Mouse (Mus musculus): ENCODE data around the gene Aup1. TPM values are rescaled to one million over a fixed set of nuclear protein-coding genes. Genes with fewer than 3 reads are reported as not detected.

Gene Aup1
- 186 and 197 TPM in 2 replicates for polyA plus RNA-seq (2015; fragmentation: Nextera tagmentation; extraction: Ambion mirVana)

DNA sequence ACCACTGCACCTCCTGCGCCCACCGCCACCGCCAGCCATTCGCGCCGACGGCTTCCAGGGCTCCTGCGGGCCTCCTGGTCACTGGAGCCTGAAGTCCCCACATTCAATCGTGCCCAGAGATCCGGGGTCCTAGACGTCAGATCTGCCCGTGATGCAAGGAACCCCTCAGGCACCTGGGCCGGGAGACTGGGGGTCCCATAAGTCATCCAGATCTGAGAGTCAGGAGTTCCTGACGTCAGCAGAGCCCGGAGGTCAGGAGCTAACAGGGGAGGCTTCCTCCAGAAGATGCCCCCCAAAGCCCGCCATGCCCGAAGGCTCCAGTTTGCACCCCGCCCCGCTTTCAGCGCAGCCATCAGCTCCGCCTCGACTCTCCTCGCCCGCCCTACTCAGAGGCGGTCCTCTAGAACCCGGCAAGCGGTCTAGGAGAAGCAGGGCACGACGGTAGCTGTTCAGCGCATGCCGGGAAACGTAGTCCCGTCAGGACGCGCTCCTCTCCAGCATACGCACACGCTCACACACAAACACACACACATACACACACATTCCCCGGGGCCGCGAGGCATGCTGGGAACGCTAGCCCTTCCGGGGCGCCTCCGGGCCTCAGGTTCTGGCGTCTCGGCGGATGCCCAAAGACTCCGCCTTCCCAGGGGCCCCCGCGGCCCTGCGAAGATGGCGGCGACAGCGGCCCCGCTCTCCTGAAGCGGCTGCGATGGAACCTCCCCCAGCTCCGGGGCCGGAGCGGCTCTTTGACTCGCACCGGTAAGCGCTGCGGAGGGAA is at the start of gene Aup1:
Gene Aup1 (plus strand): TSS at position 448 of the 778 bp plus-strand sequence.
- ATAC-seq (ENCODE audit: low read depth) (peak; percentile 95), DNase-seq (peak; percentile 98)
- Histone ChIP-seq H3K4me1 (replicated peaks) (peaks cover 65% of the 10 kb centered on the region), H3K36me3 (peaks cover 54% of the 10 kb centered on the region), H3K27me3 (0 out of 2 replicates have a peak, but pooled peaks cover 4% of the 10 kb centered on the region), H3K4me3 (replicated peaks) (peak within 1 kb of the TSS; percentile 100), H3K9me3 (replicated peaks) (no peaks in the 10 kb centered on the region), H3K27ac (peak within 1 kb of the TSS; percentile 97), H3K9ac (peak within 1 kb of the TSS; percentile 100), H3K4me2 (peak within 1 kb of the TSS; percentile 97)
- under 1% methylated on average over 64 of the region's 64 CpGs for WGBS (ENCODE audit: insufficient replicate concordance)

DNA sequence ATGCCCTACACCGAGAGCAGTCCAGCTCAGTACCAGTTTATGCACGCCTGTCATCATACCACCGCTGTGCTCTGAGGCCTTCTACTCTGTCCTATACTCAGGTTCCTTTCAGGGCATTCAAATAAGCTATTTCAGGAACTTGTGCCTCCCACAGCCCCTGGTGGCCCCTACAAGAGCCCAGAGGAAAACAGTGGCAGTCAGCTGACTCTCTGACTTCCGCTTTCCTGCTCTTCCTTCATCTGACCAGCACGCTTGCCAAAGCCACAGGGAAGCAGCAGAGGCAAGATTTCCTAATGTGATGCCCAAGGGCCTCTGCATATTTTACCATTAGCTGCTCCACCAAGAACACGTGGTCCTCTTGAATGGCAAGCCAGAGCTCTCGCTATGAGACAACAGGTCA is 49.4 kb upstream of the Aup1 start:
- H3K27ac ChIP-seq = peak overlapping the region; percentile 74
- no peak overlapping the region for H3K4me2 ChIP-seq
- no peak overlapping the region for H3K4me3 ChIP-seq (replicated peaks)

DNA sequence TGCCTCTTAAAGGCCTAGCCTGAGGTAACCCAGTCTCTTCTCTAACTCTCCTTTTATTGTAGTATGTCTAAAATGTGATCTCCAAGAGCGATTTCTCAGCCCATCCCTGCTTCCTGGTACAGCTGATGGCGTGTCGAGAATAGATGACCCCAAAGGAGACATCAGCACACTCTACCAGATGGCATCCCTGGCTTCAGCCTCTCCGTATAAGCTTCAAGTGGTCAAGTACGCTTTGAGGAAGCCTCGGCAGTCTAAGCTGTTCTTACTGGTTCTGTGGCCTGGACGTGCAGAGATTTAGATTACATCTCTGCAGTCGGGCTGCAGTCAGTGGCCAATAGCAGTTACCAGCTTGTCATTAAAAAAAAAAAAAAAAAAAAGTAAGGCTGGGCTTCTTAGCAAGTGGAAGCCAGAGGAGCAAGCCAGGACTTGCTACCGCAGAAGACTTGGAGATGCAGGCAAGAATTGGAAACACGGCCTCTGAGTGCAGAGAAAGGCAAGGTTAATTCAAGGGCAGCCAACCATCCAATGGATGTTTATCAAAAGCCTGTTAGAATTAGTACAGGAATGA is 48.8 kb upstream of the Aup1 start:
- Histone ChIP-seq H3K36me3 (no peaks in the 10 kb centered on the region), H3K9ac (no peak overlapping the region; the same call in 1 of the 2 replicates), H3K4me1 (replicated peaks) (peaks cover 51% of the 10 kb centered on the region), H3K27me3 (no peaks in the 10 kb centered on the region), H3K4me2 (no peak overlapping the region), H3K4me3 (replicated peaks) (no peak overlapping the region), H3K9me3 (replicated peaks) (no peaks in the 10 kb centered on the region), H3K27ac (peak overlapping the region; percentile 74)
- ATAC-seq (ENCODE audit: low read depth) = no peak
- WGBS (ENCODE audit: insufficient replicate concordance) = 62% methylated on average over 10 of the region's 10 CpGs
- DNase-seq = no peak

More for the DNA sequence above, 49.4 kb upstream of the Aup1 start:
- Histone ChIP-seq H3K9me3 (replicated peaks) (no peaks in the 10 kb centered on the region), H3K4me1 (replicated peaks) (peaks cover 44% of the 10 kb centered on the region), H3K27me3 (no peaks in the 10 kb centered on the region), H3K9ac (no peak overlapping the region; the same call in 1 of the 2 replicates), H3K36me3 (no peaks in the 10 kb centered on the region)
- WGBS (ENCODE audit: insufficient replicate concordance) = 39% methylated on average over 7 of the region's 7 CpGs
- ATAC-seq (ENCODE audit: low read depth) = 0 out of 2 replicates have a peak, but pooled peaks have one; percentile 22
- no peak for DNase-seq

DNA sequence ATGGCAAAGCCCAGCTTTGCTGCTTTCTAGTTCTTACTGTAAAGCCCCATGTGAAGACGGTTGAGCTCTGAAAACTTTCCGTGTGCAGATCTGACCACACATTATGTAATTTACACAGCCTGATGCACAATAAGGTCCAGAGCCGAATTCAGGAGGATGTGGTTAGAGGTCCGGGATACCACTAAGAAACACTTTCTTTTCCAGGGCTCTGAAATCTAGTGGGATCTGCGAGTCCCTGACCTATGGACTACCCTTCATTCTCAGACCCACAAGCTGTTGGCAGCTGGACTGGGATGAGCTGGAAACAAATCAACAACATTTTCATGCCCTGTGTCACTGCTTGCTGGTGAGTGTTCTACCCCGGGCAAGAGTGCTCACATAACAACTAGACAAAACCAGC is 48.2 kb upstream of the Aup1 start:
- Histone ChIP-seq H3K27ac (peak overlapping the region; percentile 74; the same call in 1 of the 2 replicates), H3K4me1 (replicated peaks) (peaks cover 56% of the 10 kb centered on the region), H3K9me3 (replicated peaks) (no peaks in the 10 kb centered on the region), H3K27me3 (no peaks in the 10 kb centered on the region), H3K4me2 (no peak overlapping the region), H3K4me3 (replicated peaks) (no peak overlapping the region), H3K36me3 (no peaks in the 10 kb centered on the region), H3K9ac (no peak overlapping the region)
- ATAC-seq (ENCODE audit: low read depth) (no peak), DNase-seq (no peak)
- 58% methylated on average over 6 of the region's 6 CpGs for WGBS (ENCODE audit: insufficient replicate concordance)

DNA sequence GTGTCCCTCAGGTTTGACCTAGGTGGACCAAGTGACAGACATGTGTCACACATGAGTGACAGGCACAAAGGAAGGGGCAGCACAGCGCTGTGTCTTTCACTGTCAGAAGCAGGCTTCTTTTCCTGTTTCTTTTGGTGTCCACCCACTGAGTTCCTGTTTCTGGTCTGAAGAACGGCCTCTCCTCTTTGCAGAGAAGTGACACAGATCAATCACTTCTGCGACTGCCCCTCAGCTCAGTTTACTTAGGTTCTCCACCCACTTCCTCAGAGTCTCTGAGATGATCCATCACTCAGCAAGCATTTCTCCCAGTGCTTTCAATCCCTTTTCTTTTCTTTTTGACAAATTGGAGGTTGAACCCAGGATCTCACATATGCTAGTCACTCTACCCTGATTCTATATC is 45.7 kb upstream of the Aup1 start:
- peaks cover 74% of the 10 kb centered on the region for H3K4me1 ChIP-seq (replicated peaks)

DNA sequence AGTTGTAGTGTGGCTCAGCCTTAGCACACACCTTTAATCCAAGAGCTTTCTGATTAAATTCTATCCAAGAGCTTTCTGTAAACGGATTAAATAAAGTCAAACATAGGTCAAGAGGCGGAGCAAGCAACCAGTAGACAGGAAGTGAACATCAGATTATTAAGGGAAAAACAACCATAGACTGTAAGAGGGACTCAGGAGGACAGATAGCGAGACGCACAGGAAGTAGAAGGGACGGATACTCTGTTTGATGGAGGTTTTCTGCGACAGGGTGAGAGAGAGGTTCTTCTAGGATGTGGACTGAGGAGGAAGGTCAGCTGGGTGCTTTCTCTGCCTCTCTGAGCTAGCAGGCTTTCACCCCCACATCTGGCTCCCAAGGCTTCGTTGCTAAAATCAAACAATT is 44.3 kb upstream of the Aup1 start:
- H3K36me3 ChIP-seq = no peaks in the 10 kb centered on the region
- 19% methylated on average over 7 of the region's 7 CpGs for WGBS (ENCODE audit: insufficient replicate concordance)
- no peak for DNase-seq
- H3K9ac ChIP-seq = peak overlapping the region; percentile 52
- H3K4me2 ChIP-seq = peak overlapping the region; percentile 51
- H3K9me3 ChIP-seq (replicated peaks) = no peaks in the 10 kb centered on the region
- peaks cover 71% of the 10 kb centered on the region for H3K4me1 ChIP-seq (replicated peaks)
- H3K4me3 ChIP-seq (replicated peaks) = peak overlapping the region; percentile 23
- ATAC-seq (ENCODE audit: low read depth) = no peak
- peak overlapping the region; percentile 99 for H3K27ac ChIP-seq
- no peaks in the 10 kb centered on the region for H3K27me3 ChIP-seq

More for the DNA sequence above, 45.7 kb upstream of the Aup1 start:
- ATAC-seq (ENCODE audit: low read depth) (no peak), DNase-seq (no peak)
- Histone ChIP-seq H3K27me3 (no peaks in the 10 kb centered on the region), H3K4me2 (no peak overlapping the region), H3K27ac (peak overlapping the region; percentile 99), H3K4me3 (replicated peaks) (no peak overlapping the region), H3K9ac (no peak overlapping the region), H3K9me3 (replicated peaks) (no peaks in the 10 kb centered on the region), H3K36me3 (no peaks in the 10 kb centered on the region)
- 31% methylated on average over 3 of the region's 3 CpGs for WGBS (ENCODE audit: insufficient replicate concordance)

DNA sequence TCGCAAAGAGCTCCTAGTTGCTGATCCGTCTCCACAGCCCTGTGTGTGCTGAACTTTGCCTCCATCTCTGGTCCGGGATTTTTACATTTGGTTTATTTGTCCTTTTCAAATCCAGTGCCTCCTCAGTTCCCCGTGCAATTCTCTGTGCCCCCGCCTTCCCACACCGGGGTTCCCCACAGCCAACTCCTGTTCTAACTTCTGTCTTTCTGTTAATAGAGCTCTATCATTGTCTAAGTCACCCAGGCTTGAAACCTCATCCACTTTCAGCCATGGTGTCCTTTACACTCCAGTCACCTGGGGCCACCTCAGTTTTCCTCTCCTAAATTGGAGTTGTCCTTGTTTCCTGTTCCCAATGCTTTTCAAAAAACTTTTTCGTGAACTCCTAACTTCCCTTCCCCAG is 43.1 kb upstream of the Aup1 start:
- H3K27me3 ChIP-seq = no peaks in the 10 kb centered on the region
- peaks cover 77% of the 10 kb centered on the region for H3K4me1 ChIP-seq (replicated peaks)
- H3K9ac ChIP-seq = peak overlapping the region; percentile 3; the same call in 1 of the 2 replicates
- WGBS (ENCODE audit: insufficient replicate concordance) = 79% methylated on average over 7 of the region's 7 CpGs
- peak overlapping the region; percentile 99 for H3K27ac ChIP-seq
- H3K9me3 ChIP-seq (replicated peaks) = no peaks in the 10 kb centered on the region
- H3K4me3 ChIP-seq (replicated peaks) = no peak overlapping the region
- no peak for ATAC-seq (ENCODE audit: low read depth)
- 0 out of 2 replicates have a peak overlapping the region, but pooled peaks have one; percentile 7 for H3K4me2 ChIP-seq
- no peak for DNase-seq
- no peaks in the 10 kb centered on the region for H3K36me3 ChIP-seq

DNA sequence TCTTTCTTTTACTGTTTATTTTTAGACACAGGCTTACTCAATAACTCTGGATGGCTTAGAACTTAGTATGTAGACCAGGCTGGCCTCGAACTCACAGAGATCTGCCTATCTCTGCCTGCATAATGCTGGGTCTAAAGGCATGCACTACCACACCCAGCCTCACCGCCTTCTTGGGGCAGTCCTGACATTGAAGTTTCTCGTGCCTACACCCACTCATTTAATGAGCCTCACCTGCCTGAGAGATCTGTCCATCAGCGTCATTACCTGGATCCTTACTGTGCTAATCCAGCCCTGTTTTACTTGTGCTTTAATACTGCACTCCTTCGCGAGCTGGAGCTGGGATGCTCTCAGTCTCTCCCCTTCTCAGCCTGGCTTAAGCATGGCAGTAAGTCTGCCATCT is 42.6 kb upstream of the Aup1 start:
- Histone ChIP-seq H3K9me3 (replicated peaks) (no peaks in the 10 kb centered on the region), H3K27me3 (no peaks in the 10 kb centered on the region), H3K4me3 (replicated peaks) (no peak overlapping the region), H3K36me3 (no peaks in the 10 kb centered on the region), H3K27ac (peak overlapping the region; percentile 99), H3K4me1 (replicated peaks) (peaks cover 82% of the 10 kb centered on the region), H3K4me2 (no peak overlapping the region), H3K9ac (peak overlapping the region; percentile 46)
- 57% methylated on average over 6 of the region's 6 CpGs for WGBS (ENCODE audit: insufficient replicate concordance)
- DNase-seq (no peak), ATAC-seq (ENCODE audit: low read depth) (no peak)

DNA sequence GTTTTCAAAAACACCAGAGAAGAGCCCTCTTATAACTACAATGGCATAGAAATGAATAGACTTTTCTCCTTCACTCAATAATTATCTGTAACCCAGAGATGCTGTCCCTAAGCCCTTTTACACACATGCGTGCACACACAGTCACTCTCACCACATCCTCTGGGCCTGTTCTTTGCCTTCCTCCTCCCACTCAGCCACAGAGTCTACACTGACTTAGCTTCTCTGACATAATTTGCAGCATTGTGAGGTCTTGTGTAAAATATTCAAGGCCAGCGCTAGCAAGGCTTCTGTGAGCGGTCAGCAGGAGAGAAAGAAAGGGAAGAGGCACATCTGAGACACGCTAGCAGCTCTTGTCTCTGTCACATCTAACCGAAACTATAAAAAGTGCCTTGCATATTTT is 40.9 kb upstream of the Aup1 start:
- peaks cover 96% of the 10 kb centered on the region for H3K4me1 ChIP-seq (replicated peaks)
- no peak for ATAC-seq (ENCODE audit: low read depth)

DNA sequence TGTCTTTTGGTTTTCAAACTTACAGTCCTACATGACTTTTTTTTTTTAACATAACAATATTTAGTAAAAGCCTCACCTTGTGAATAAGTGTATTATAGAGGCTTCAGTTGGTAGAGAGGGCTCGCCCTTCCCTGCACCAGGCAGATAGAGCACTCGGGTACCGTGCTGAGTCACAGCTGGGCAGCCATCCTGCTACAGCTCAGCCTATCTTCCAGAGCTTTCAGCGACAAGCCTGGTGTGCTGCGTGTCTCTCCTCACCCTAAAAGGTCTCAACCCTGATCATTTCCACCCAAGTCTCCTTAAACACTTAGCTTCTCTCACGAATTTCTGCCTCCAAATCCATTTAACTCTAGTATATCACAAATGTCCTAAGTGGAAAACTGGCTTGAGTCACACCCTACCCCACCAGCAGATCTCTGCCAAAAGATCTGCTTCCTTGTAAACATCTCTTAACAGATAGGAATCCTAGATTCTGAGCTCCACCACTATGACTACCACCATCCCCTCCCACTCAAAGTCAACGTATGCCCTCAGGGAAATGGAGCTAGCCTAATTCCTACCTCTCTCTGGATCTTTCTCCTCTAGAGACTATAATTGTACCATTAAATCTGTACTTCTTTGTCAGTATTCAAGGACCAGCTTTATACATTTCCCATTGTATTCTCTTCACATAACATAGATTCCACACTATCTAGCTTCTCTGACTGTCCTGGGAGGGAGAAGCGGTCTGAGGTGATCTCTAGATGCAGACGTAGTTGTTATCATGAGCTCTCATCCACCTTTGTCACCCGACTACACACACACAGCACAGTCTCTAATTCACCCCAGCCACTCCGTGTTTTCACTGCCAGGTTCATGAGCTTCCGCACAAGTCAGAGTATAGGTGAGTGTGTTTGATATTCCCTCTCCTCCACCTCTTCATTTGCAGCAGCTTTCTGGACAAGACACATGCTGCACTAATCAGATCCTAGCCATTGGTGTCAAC is 39.5 kb upstream of the Aup1 start:
- H3K27me3 ChIP-seq = no peaks in the 10 kb centered on the region
- peak overlapping the region; percentile 60 for H3K4me2 ChIP-seq
- 11% methylated on average over 12 of the region's 12 CpGs for WGBS (ENCODE audit: insufficient replicate concordance)
- peaks cover 96% of the 10 kb centered on the region for H3K4me1 ChIP-seq (replicated peaks)
- DNase-seq (peak; percentile 84), ATAC-seq (ENCODE audit: low read depth) (peak; percentile 96)
- H3K4me3 ChIP-seq (replicated peaks) = peak overlapping the region; percentile 38
- H3K36me3 ChIP-seq = no peaks in the 10 kb centered on the region
- peak overlapping the region; percentile 99 for H3K27ac ChIP-seq
- H3K9ac ChIP-seq = peak overlapping the region; percentile 72
- no peaks in the 10 kb centered on the region for H3K9me3 ChIP-seq (replicated peaks)

More for the DNA sequence above, 40.9 kb upstream of the Aup1 start:
- Histone ChIP-seq H3K4me2 (peak overlapping the region; percentile 54), H3K27ac (peak overlapping the region; percentile 99), H3K27me3 (no peaks in the 10 kb centered on the region), H3K36me3 (no peaks in the 10 kb centered on the region), H3K9ac (peak overlapping the region; percentile 70), H3K4me3 (replicated peaks) (no peak overlapping the region), H3K9me3 (replicated peaks) (no peaks in the 10 kb centered on the region)
- WGBS (ENCODE audit: insufficient replicate concordance) = 58% methylated on average over 5 of the region's 5 CpGs
- no peak for DNase-seq

DNA sequence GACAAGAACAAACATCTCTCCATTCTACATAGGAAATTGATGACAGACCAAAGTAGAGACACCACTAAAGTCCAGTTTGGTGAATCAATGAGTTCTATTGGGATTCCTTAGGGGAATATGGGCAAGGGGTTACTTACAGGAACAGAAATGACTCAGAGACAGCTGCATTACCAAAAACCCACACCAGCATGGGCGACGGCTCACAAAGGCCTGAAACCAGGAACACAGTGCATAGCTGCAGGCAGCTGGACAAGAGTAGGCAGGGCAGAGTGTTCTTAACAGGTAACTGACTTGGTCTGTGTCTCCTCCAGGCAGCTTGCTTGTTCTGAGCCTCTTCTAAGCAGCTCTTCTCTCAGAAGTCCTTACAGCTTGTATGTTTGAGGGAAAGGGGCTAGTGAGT is 38.6 kb upstream of the Aup1 start:
- H3K4me2 ChIP-seq = peak overlapping the region; percentile 60
- peak overlapping the region; percentile 41 for H3K4me3 ChIP-seq (replicated peaks)

More for the DNA sequence above, 38.6 kb upstream of the Aup1 start:
- DNase-seq (no peak), ATAC-seq (ENCODE audit: low read depth) (no peak)
- H3K9me3 ChIP-seq (replicated peaks) = no peaks in the 10 kb centered on the region
- peak overlapping the region; percentile 99 for H3K27ac ChIP-seq
- WGBS (ENCODE audit: insufficient replicate concordance) = 71% methylated on average over 2 of the region's 2 CpGs
- H3K9ac ChIP-seq = peak overlapping the region; percentile 72
- H3K36me3 ChIP-seq = no peaks in the 10 kb centered on the region
- H3K4me1 ChIP-seq (replicated peaks) = peaks cover 96% of the 10 kb centered on the region
- no peaks in the 10 kb centered on the region for H3K27me3 ChIP-seq

All from liver, embryonic 13.5 days (tissue).